Mouse (Mus musculus) bone marrow, adult 2 months (tissue): Measurements from ENCODE around the gene Rps18.

ENCODE experiments used
- CTCF ChIP-seq: fragments of 200-500 bp; IDR thresholded peaks from 2 replicates; pipeline ENCODE4 v1.5.1; 2011; ENCODE audit warnings: low read length, control low read depth; ENCODE audit not compliant: control insufficient read depth, insufficient read depth
- POLR2A ChIP-seq: fragments of 200-500 bp; IDR thresholded peaks from 2 replicates; pipeline ENCODE4 v1.6.1; 2011; ENCODE audit warnings: low read depth, mild to moderate bottlenecking, control low read depth, low read length, borderline replicate concordance; ENCODE audit not compliant: control insufficient read depth

DNA sequence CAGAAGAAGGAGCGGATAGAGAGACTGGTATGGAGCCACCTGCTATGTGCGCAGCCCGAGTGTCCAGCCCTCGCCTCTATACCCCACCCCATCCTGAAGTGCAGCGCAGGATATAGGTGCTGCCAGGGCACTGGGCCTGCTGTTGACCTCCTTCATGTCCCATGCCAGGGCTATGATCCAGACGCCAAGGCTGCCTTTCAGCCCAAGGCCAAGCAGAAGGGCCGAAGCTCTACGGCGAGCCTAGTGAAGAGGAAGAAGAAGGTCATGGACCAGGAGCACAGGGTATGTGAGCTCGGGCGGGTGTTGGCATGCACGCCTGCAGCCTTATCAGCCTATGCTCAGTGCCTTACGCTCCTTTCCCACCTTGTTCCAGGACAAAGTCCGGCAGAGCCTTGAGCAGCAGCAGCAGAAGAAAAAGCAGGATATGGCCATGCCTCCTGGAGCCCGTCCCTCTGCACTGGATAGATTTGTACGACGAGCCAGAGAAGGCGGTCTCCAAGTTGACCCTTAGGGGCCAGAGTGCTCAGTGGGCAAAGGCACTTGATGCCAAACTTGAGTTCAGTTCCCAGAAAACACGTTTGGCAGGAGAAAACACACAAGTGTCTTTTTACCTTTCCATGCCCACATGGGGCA is 6.8 kb downstream of the Rps18 start:
- TF ChIP-seq CTCF (no peak), POLR2A (no peak)
